Mouse (Mus musculus) MEL (cell line): ENCODE data around the gene Galnt18.

Source experiments
- CTCF ChIP-seq, 3 experiments: IDR thresholded peaks in 2 of 3; conservative IDR thresholded peaks in 1 of 3; 2 replicates each; pipeline ENCODE4 v1.5.1; 2011 to 2012; ENCODE audit warnings: low read length in 3 of 3, low read depth in 2 of 3, mild to moderate bottlenecking in 2 of 3, improper control_type of control experiment in 1 of 3, inconsistent platforms in 1 of 3, mixed read lengths in 1 of 3, moderate library complexity in 1 of 3; ENCODE audit not compliant: control insufficient read depth in 1 of 3, insufficient read depth in 1 of 3, poor library complexity in 1 of 3, severe bottlenecking in 1 of 3
- E2F4 ChIP-seq: IDR thresholded peaks from 2 replicates; pipeline ENCODE4 v1.6.1; 2011; ENCODE audit warnings: low read depth, low read length, improper control_type of control experiment, borderline replicate concordance
- MAZ ChIP-seq: IDR thresholded peaks from 2 replicates; pipeline ENCODE4 v1.6.1; 2012; ENCODE audit warnings: low read depth, mild to moderate bottlenecking, inconsistent platforms, low read length, improper control_type of control experiment
- MYB ChIP-seq: IDR thresholded peaks from 2 replicates; pipeline ENCODE4 v1.6.1; 2011; ENCODE audit warnings: mild to moderate bottlenecking, low read depth, low read length, improper control_type of control experiment
- NRF1 ChIP-seq: IDR thresholded peaks from 2 replicates; pipeline ENCODE4 v1.6.1; 2014; ENCODE audit warnings: low read depth, mild to moderate bottlenecking, inconsistent platforms, low read length, improper control_type of control experiment, moderate library complexity; ENCODE audit not compliant: poor library complexity, insufficient read depth, severe bottlenecking
- POLR2AphosphoS2 ChIP-seq: IDR thresholded peaks from 2 replicates; pipeline ENCODE4 v1.6.1; 2011; ENCODE audit warnings: low read length, improper control_type of control experiment
- TBP ChIP-seq: IDR thresholded peaks from 2 replicates; pipeline ENCODE4 v1.8.0; 2011; ENCODE audit warnings: low read depth, low read length, improper control_type of control experiment
- ZMIZ1 ChIP-seq: IDR thresholded peaks from 2 replicates; pipeline ENCODE4 v1.6.1; 2012; ENCODE audit warnings: low read depth, mild to moderate bottlenecking, inconsistent platforms, low read length, improper control_type of control experiment, moderate library complexity

GRCm38 (mm10) chr7:111616231-111616937 lies 163.4 kb downstream of the Galnt18 start:
- TF ChIP-seq E2F4 = no peak
- TF ChIP-seq TBP = no peak
- no peak for TF ChIP-seq MAZ
- TF ChIP-seq MYB = no peak
- no peak for TF ChIP-seq ZMIZ1
- TF ChIP-seq NRF1 = no peak
- TF ChIP-seq POLR2AphosphoS2 = no peak
- no peak for TF ChIP-seq CTCF (IDR thresholded peaks at IDR 0.05 in 2 of 3, conservative IDR thresholded peaks at IDR 0.05 in 1 of 3; ENCODE audit: control insufficient read depth in 1 of 3, insufficient read depth in 1 of 3, low read depth in 2 of 3, low read length in 3 of 3, poor library complexity in 1 of 3, severe bottlenecking in 1 of 3)
